29 mouse cellular contexts compared by ENCODE assay signal in the genomic region with DNA sequence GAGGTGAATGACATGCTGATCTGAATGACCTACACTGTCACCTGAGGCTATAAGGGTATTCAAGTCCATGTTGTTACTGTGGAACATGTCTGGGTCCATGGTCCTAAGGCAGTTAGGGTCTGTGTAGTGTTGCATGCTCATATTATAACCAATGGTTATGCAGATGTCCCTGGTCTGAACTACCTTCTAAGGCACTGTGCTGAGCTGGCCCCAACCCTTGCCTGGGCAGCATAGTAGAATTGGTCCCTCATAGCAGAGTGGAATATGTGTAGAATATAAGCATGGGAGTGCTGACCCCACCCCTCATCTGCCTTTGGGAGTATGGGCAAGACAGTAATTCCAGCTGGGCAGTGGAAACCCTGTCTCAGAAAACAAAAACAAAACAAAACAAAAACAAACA. TPM values are rescaled to one million over a fixed set of nuclear protein-coding genes. Genes with fewer than 3 reads are reported as not detected.
A peak's percentile ranks its signal among the peaks of the same experiment; 100 is the strongest.
DNase-seq lines count a peak whose midpoint lies in the region; ATAC-seq and TF ChIP-seq lines count a peak whose summit lies in the region.
"Had no signal": no experiment of that assay in that cellular context is flagged by ENCODE, and none has a peak within 500 bp of the region (broad histone marks: within the 10 kb centered on the region; RNA-seq: fewer than 3 reads in every experiment).

No protein-coding gene starts in this region.

- H3K27ac ChIP-seq in embryonic facial prominence, embryonic 11.5 days (replicated peaks; ENCODE audit: low read depth, low read length) = no peak overlapping the region
- H3K27ac ChIP-seq in embryonic facial prominence, embryonic 10.5 days (replicated peaks) = no peak overlapping the region
- H3K27ac ChIP-seq in forebrain, embryonic 13.5 days = no peak overlapping the region
- no peak overlapping the region for H3K27ac ChIP-seq in forebrain, embryonic 16.5 days (ENCODE audit: low read length)
- no peak overlapping the region for H3K27ac ChIP-seq in hindbrain, embryonic 11.5 days (ENCODE audit: low read depth, low read length)
- H3K27ac ChIP-seq in hindbrain, embryonic 10.5 days = no peak overlapping the region
- H3K27ac ChIP-seq in midbrain, embryonic 13.5 days = no peak overlapping the region
- no peak overlapping the region for H3K27ac ChIP-seq in midbrain, postnatal 0 days (ENCODE audit: low read depth, low read length)
- H3K27ac ChIP-seq: heart, adult 2 months; heart, embryonic 10.5 days; intestine, embryonic 15.5 days had no signal

- no peak for DNase-seq in embryonic facial prominence, embryonic 11.5 days (ENCODE audit: low spot score)
- no peak for DNase-seq in embryonic facial prominence, embryonic 10.5 days (ENCODE audit: low spot score)
- no peak for DNase-seq in hindbrain, embryonic 11.5 days (ENCODE audit: low spot score)
- no peak for DNase-seq in hindbrain, embryonic 10.5 days (ENCODE audit: low spot score)
- DNase-seq in midbrain, postnatal 0 days (ENCODE audit: low spot score) = no peak
- DNase-seq: adrenal gland, adult 8-10 months; adrenal gland, postnatal 25 days; cerebellum, adult 18-20 months; cerebellum, adult 9-10 months; cerebellum, postnatal 14 days; gastrocnemius, postnatal 25 days; heart, adult 2 months; kidney, adult 11 months; kidney, adult 8-10 months had no signal

- no peak for TF ChIP-seq CTCF in midbrain, postnatal 0 days (IDR thresholded peaks at IDR 0.05)

- H3K9me3 ChIP-seq in embryonic facial prominence, embryonic 11.5 days (replicated peaks; ENCODE audit: control insufficient read depth, low read length) = no peaks in the 10 kb centered on the region
- H3K9me3 ChIP-seq in embryonic facial prominence, embryonic 10.5 days = no peaks in the 10 kb centered on the region
- no peaks in the 10 kb centered on the region for H3K9me3 ChIP-seq in forebrain, embryonic 13.5 days (replicated peaks)
- H3K9me3 ChIP-seq in forebrain, embryonic 16.5 days (ENCODE audit: control insufficient read depth, low read length) = no peaks in the 10 kb centered on the region
- H3K9me3 ChIP-seq in hindbrain, embryonic 11.5 days (ENCODE audit: control insufficient read depth, low read length) = no peaks in the 10 kb centered on the region
- no peaks in the 10 kb centered on the region for H3K9me3 ChIP-seq in hindbrain, embryonic 10.5 days
- no peaks in the 10 kb centered on the region for H3K9me3 ChIP-seq in midbrain, embryonic 13.5 days
- H3K9me3 ChIP-seq in midbrain, postnatal 0 days (ENCODE audit: low read length) = no peaks in the 10 kb centered on the region
- H3K9me3 ChIP-seq: heart, embryonic 10.5 days; intestine, embryonic 15.5 days had no signal

- no peak overlapping the region for H3K4me2 ChIP-seq in embryonic facial prominence, embryonic 11.5 days (ENCODE audit: low read depth, low read length)
- H3K4me2 ChIP-seq in forebrain, embryonic 13.5 days = no peak overlapping the region
- H3K4me2 ChIP-seq in forebrain, embryonic 16.5 days (ENCODE audit: low read length) = no peak overlapping the region
- no peak overlapping the region for H3K4me2 ChIP-seq in hindbrain, embryonic 11.5 days (replicated peaks; ENCODE audit: low read depth, low read length)
- H3K4me2 ChIP-seq in midbrain, embryonic 13.5 days (replicated peaks) = no peak overlapping the region
- no peak overlapping the region for H3K4me2 ChIP-seq in midbrain, postnatal 0 days (ENCODE audit: low read depth, low read length, poor library complexity, severe bottlenecking)
- H3K4me2 ChIP-seq: intestine, embryonic 15.5 days had no signal

- no peaks in the 10 kb centered on the region for H3K4me1 ChIP-seq in embryonic facial prominence, embryonic 11.5 days (ENCODE audit: control insufficient read depth, insufficient read depth, low read length)
- H3K4me1 ChIP-seq in embryonic facial prominence, embryonic 10.5 days = no peaks in the 10 kb centered on the region
- H3K4me1 ChIP-seq in forebrain, embryonic 13.5 days = no peaks in the 10 kb centered on the region
- no peaks in the 10 kb centered on the region for H3K4me1 ChIP-seq in forebrain, embryonic 16.5 days (replicated peaks; ENCODE audit: control insufficient read depth, insufficient read depth, low read length)
- no peaks in the 10 kb centered on the region for H3K4me1 ChIP-seq in hindbrain, embryonic 11.5 days (replicated peaks; ENCODE audit: control insufficient read depth, insufficient read depth, low read length)
- H3K4me1 ChIP-seq in hindbrain, embryonic 10.5 days (replicated peaks) = no peaks in the 10 kb centered on the region
- no peaks in the 10 kb centered on the region for H3K4me1 ChIP-seq in midbrain, embryonic 13.5 days (replicated peaks)
- no peaks in the 10 kb centered on the region for H3K4me1 ChIP-seq in midbrain, postnatal 0 days (ENCODE audit: insufficient read depth, low read length)
- H3K4me1 ChIP-seq: heart, embryonic 10.5 days; intestine, embryonic 15.5 days had no signal

- no peak overlapping the region for H3K4me3 ChIP-seq in embryonic facial prominence, embryonic 11.5 days (ENCODE audit: low read depth, low read length)
- no peak overlapping the region for H3K4me3 ChIP-seq in embryonic facial prominence, embryonic 10.5 days
- H3K4me3 ChIP-seq in forebrain, embryonic 13.5 days = no peak overlapping the region
- no peak overlapping the region for H3K4me3 ChIP-seq in forebrain, embryonic 16.5 days (replicated peaks; ENCODE audit: low read length)
- no peak overlapping the region for H3K4me3 ChIP-seq in hindbrain, embryonic 11.5 days (ENCODE audit: low read depth, low read length)
- H3K4me3 ChIP-seq in hindbrain, embryonic 10.5 days = no peak overlapping the region
- no peak overlapping the region for H3K4me3 ChIP-seq in midbrain, embryonic 13.5 days (replicated peaks)
- H3K4me3 ChIP-seq in midbrain, postnatal 0 days (ENCODE audit: low read depth, low read length) = no peak overlapping the region
- H3K4me3 ChIP-seq: heart, adult 2 months; heart, embryonic 10.5 days; intestine, embryonic 15.5 days had no signal

- H3K36me3 ChIP-seq in embryonic facial prominence, embryonic 11.5 days (replicated peaks; ENCODE audit: control insufficient read depth, insufficient read depth, low read depth, low read length) = no peaks in the 10 kb centered on the region
- H3K36me3 ChIP-seq in embryonic facial prominence, embryonic 10.5 days (replicated peaks) = no peaks in the 10 kb centered on the region
- H3K36me3 ChIP-seq in forebrain, embryonic 13.5 days (ENCODE audit: poor library complexity, severe bottlenecking) = no peaks in the 10 kb centered on the region
- no peaks in the 10 kb centered on the region for H3K36me3 ChIP-seq in forebrain, embryonic 16.5 days (ENCODE audit: control insufficient read depth, insufficient read depth)
- H3K36me3 ChIP-seq in hindbrain, embryonic 11.5 days (ENCODE audit: control insufficient read depth, insufficient read depth, low read length) = no peaks in the 10 kb centered on the region
- H3K36me3 ChIP-seq in hindbrain, embryonic 10.5 days = no peaks in the 10 kb centered on the region
- no peaks in the 10 kb centered on the region for H3K36me3 ChIP-seq in midbrain, embryonic 13.5 days
- no peaks in the 10 kb centered on the region for H3K36me3 ChIP-seq in midbrain, postnatal 0 days (ENCODE audit: insufficient read depth, low read length)
- H3K36me3 ChIP-seq: heart, embryonic 10.5 days; intestine, embryonic 15.5 days had no signal

- no peaks in the 10 kb centered on the region for H3K27me3 ChIP-seq in embryonic facial prominence, embryonic 11.5 days (ENCODE audit: control insufficient read depth, insufficient read depth, low read length)
- H3K27me3 ChIP-seq in embryonic facial prominence, embryonic 10.5 days (replicated peaks; ENCODE audit: low read depth, poor library complexity, severe bottlenecking) = no peaks in the 10 kb centered on the region
- H3K27me3 ChIP-seq in forebrain, embryonic 13.5 days = no peaks in the 10 kb centered on the region
- no peaks in the 10 kb centered on the region for H3K27me3 ChIP-seq in forebrain, embryonic 16.5 days (replicated peaks; ENCODE audit: control insufficient read depth, insufficient read depth, low read length)
- no peaks in the 10 kb centered on the region for H3K27me3 ChIP-seq in hindbrain, embryonic 11.5 days (ENCODE audit: control insufficient read depth, insufficient read depth, low read length)
- no peaks in the 10 kb centered on the region for H3K27me3 ChIP-seq in hindbrain, embryonic 10.5 days (ENCODE audit: insufficient read depth, poor library complexity, severe bottlenecking)
- H3K27me3 ChIP-seq in midbrain, embryonic 13.5 days = no peaks in the 10 kb centered on the region
- H3K27me3 ChIP-seq in midbrain, postnatal 0 days (ENCODE audit: insufficient read depth, low read length) = no peaks in the 10 kb centered on the region
- H3K27me3 ChIP-seq: intestine, embryonic 15.5 days had no signal

- peak; percentile 62; the same call in 1 of the 2 replicates for ATAC-seq in embryonic facial prominence, embryonic 11.5 days (replicated peaks; ENCODE audit: insufficient number of reproducible peaks, low FRiP score, low TSS enrichment, low read depth)
- ATAC-seq in forebrain, embryonic 13.5 days = 0 out of 2 replicates have a peak, but pooled peaks have one; percentile 50
- no peak for ATAC-seq in forebrain, embryonic 16.5 days
- ATAC-seq in hindbrain, embryonic 11.5 days (ENCODE audit: low FRiP score) = peak; percentile 18; the same call in 1 of the 2 replicates
- ATAC-seq in midbrain, embryonic 13.5 days = peak; percentile 37
- no peak for ATAC-seq in midbrain, postnatal 0 days (ENCODE audit: low FRiP score)
- ATAC-seq: activated CD4-positive, CD25-positive, alpha-beta regulatory T cell, adult 4 months; hindbrain, embryonic 16.5 days; intestine, embryonic 15.5 days had no signal

- no peak overlapping the region for H3K9ac ChIP-seq in embryonic facial prominence, embryonic 11.5 days (replicated peaks; ENCODE audit: low read length)
- no peak overlapping the region for H3K9ac ChIP-seq in forebrain, embryonic 13.5 days
- H3K9ac ChIP-seq in forebrain, embryonic 16.5 days (replicated peaks; ENCODE audit: low read depth, low read length) = no peak overlapping the region
- no peak overlapping the region for H3K9ac ChIP-seq in hindbrain, embryonic 11.5 days (ENCODE audit: low read depth, low read length)
- no peak overlapping the region for H3K9ac ChIP-seq in midbrain, embryonic 13.5 days (replicated peaks)
- H3K9ac ChIP-seq in midbrain, postnatal 0 days (replicated peaks; ENCODE audit: low read length, poor library complexity, severe bottlenecking) = no peak overlapping the region
- H3K9ac ChIP-seq: intestine, embryonic 15.5 days had no signal

RNA-seq across cellular contexts. Expression of a gene that starts 33.7 kb away (rescaled TPM):
- polyA plus RNA-seq in embryonic facial prominence, embryonic 11.5 days (2014; fragmentation: Nextera tagmentation; extraction: Ambion mirVana) = not detected in 2 replicates
- not detected in 2 replicates for polyA plus RNA-seq in embryonic facial prominence, embryonic 10.5 days (2016; fragmentation: Nextera tagmentation; extraction: Ambion mirVana)
- not detected in 2 replicates for polyA plus RNA-seq in forebrain, embryonic 13.5 days (2015; fragmentation: Nextera tagmentation; extraction: Ambion mirVana)
- polyA plus RNA-seq in forebrain, embryonic 16.5 days (2015; fragmentation: Nextera tagmentation; extraction: Ambion mirVana) = not detected in 2 replicates
- polyA plus RNA-seq in hindbrain, embryonic 11.5 days (2014; fragmentation: Nextera tagmentation; extraction: Ambion mirVana) = not detected in 2 replicates
- not detected in 2 replicates for polyA plus RNA-seq in hindbrain, embryonic 10.5 days (2016; fragmentation: Nextera tagmentation; extraction: Ambion mirVana)
- not detected in 2 replicates for polyA plus RNA-seq in midbrain, embryonic 13.5 days (2015; fragmentation: Nextera tagmentation; extraction: Ambion mirVana)
- not detected in 2 replicates for total RNA-seq in midbrain, postnatal 0 days (2014; rRNA removed)
- not detected in 2 replicates for polyA plus RNA-seq in midbrain, postnatal 0 days (2015; fragmentation: Nextera tagmentation; extraction: Ambion mirVana)
- total RNA-seq: adrenal gland, adult 8-10 months; adrenal gland, postnatal 25 days; ES-E14; gastrocnemius, adult 8-10 months; gastrocnemius, postnatal 25 days; heart, adult 2 months; heart, postnatal 25 days; hematopoietic stem cell, adult 5-6 weeks had no signal
- polyA plus RNA-seq: activated CD4-positive, CD25-positive, alpha-beta regulatory T cell, adult 4 months; embryonic facial prominence, embryonic 14.5 days; gonadal fat pad, adult 2 months; heart, adult 2 months; heart, embryonic 10.5 days; heart, embryonic 14.5 days; heart, postnatal 0 days; hindbrain, embryonic 16.5 days; intestine, embryonic 15.5 days had no signal

Comparison
In these comparisons a context has a peak if more than half of its experiments do, and no peak if none do; other contexts are left out.
1. ATAC-seq: peak in embryonic facial prominence, embryonic 11.5 days (single experiment), forebrain, embryonic 13.5 days (single experiment), hindbrain, embryonic 11.5 days (single experiment) and midbrain, embryonic 13.5 days (single experiment); none in forebrain, embryonic 16.5 days (single experiment) and midbrain, postnatal 0 days (single experiment).